9 mouse cellular contexts compared by ENCODE assay signal in the genomic region with DNA sequence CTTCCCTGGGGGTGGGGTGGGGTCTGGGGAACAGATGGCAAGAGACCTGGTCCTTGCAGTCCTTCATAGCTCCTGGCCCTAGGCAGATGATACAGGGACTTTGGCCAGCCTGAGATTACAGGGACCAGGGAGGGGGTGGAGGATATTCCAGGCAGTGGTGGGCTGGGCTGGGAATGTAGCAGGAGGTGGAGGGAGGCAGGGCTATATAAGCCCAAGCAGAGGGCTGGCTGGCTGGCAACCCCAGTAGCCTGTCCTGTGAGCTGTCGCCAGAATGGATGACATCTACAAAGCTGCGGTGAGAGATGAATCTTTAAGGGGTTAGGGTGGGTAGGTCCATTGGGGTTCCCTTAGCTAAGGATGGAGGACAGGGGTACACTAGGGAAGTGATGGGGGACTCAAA. TPM values are rescaled to one million over a fixed set of nuclear protein-coding genes. Genes with fewer than 3 reads are reported as not detected.
A peak's percentile ranks its signal among the peaks of the same experiment; 100 is the strongest.
DNase-seq lines count a peak whose midpoint lies in the region; ATAC-seq lines count a peak whose summit lies in the region.
"Had no signal": no experiment of that assay in that cellular context is flagged by ENCODE, and none has a peak within 500 bp of the region (broad histone marks: within the 10 kb centered on the region; RNA-seq: fewer than 3 reads in every experiment).

A gene (plus strand): TSS at position 229 of the 400 bp plus-strand sequence.

- peak within 1 kb of the TSS; percentile 95 for H3K9ac ChIP-seq in limb, embryonic 13.5 days

- peaks cover 51% of the 10 kb centered on the region for H3K36me3 ChIP-seq in heart, embryonic 10.5 days
- peaks cover 19% of the 10 kb centered on the region for H3K36me3 ChIP-seq in limb, embryonic 13.5 days

- H3K4me1 ChIP-seq in brown adipose tissue, adult 24 weeks (ENCODE audit: control insufficient read depth, insufficient read depth, insufficient read length, low read length) = peaks cover 9% of the 10 kb centered on the region; the same call in 1 of the 2 replicates
- H3K4me1 ChIP-seq in heart, embryonic 10.5 days = peaks cover 69% of the 10 kb centered on the region
- H3K4me1 ChIP-seq in limb, embryonic 13.5 days = peaks cover 34% of the 10 kb centered on the region

- no peaks in the 10 kb centered on the region for H3K9me3 ChIP-seq in heart, embryonic 10.5 days
- no peaks in the 10 kb centered on the region for H3K9me3 ChIP-seq in limb, embryonic 13.5 days

- H3K4me2 ChIP-seq in limb, embryonic 13.5 days (replicated peaks) = peak within 1 kb of the TSS; percentile 93

- peak; percentile 55 for DNase-seq in cerebellum, adult 9-11 months
- DNase-seq in cerebellum, postnatal 4 days (ENCODE audit: low spot score in 2 of 2) = no peak
- DNase-seq in heart, embryonic 10.5 days (ENCODE audit: low spot score) = no peak
- no peak for DNase-seq in Muller cell, postnatal 12 days (ENCODE audit: inconsistent ontology term)
- no peak for DNase-seq in cerebellum, adult 11-12 months

- WGBS in heart, embryonic 10.5 days = 34% methylated on average over 2 of the region's 2 CpGs
- whole genome bisulfite sequencing in limb, embryonic 13.5 days = 55% methylated on average over 2 of the region's 2 CpGs

- peak within 1 kb of the TSS; percentile 75 for H3K4me3 ChIP-seq in brown adipose tissue, adult 24 weeks (ENCODE audit: insufficient read depth, low read depth, low read length)
- peak within 1 kb of the TSS; percentile 73 for H3K4me3 ChIP-seq in heart, embryonic 10.5 days
- peak within 1 kb of the TSS; percentile 78 for H3K4me3 ChIP-seq in limb, embryonic 13.5 days

- H3K27me3 ChIP-seq in heart, embryonic 10.5 days (ENCODE audit: insufficient read depth, poor library complexity, severe bottlenecking) = no peaks in the 10 kb centered on the region
- H3K27me3 ChIP-seq in limb, embryonic 13.5 days = no peaks in the 10 kb centered on the region

- no peak for ATAC-seq in limb, embryonic 13.5 days (ENCODE audit: low FRiP score, low read depth)
- no peak for ATAC-seq in erythroid progenitor cell, adult 5-6 weeks (replicated peaks; ENCODE audit: low FRiP score, poor library complexity, severe bottlenecking)

- H3K27ac ChIP-seq in brown adipose tissue, adult 24 weeks (replicated peaks; ENCODE audit: low read depth, low read length) = peak within 1 kb of the TSS; percentile 81
- peak within 1 kb of the TSS; percentile 99 for H3K27ac ChIP-seq in heart, embryonic 10.5 days
- peak within 1 kb of the TSS; percentile 39; the same call in 1 of the 2 replicates for H3K27ac ChIP-seq in limb, embryonic 13.5 days

RNA-seq across cellular contexts. Expression of the gene that starts here (rescaled TPM):
- 17.2 and 24.4 TPM in 2 replicates for polyA plus RNA-seq in brown adipose tissue, adult 24 weeks (2012; ENCODE audit: insufficient read depth, insufficient read length, missing spikeins)
- polyA plus RNA-seq in heart, embryonic 10.5 days (2016; fragmentation: Nextera tagmentation; extraction: Ambion mirVana) = 1,899 and 2,942 TPM in 2 replicates
- 373 and 377 TPM in 2 replicates for polyA plus RNA-seq in limb, embryonic 13.5 days (2015; fragmentation: Nextera tagmentation; extraction: Ambion mirVana)
- total RNA-seq in erythroid progenitor cell, adult 5-6 weeks (2015; ENCODE audit: low replicate concordance) = not detected in 2 replicates
- total RNA-seq in erythroid progenitor cell, adult 5-6 weeks (2017; ENCODE audit: low replicate concordance) = not detected in 2 replicates
- total RNA-seq: hematopoietic stem cell, adult 5-6 weeks had no signal

Comparison
In these comparisons a context has a peak if more than half of its experiments do, and no peak if none do; other contexts are left out.
1. RNA of the gene that starts here (polyA plus RNA-seq): 1,899 to 2,942 TPM in heart, embryonic 10.5 days and 373 to 377 TPM in limb, embryonic 13.5 days; 17.2 to 24.4 TPM in brown adipose tissue, adult 24 weeks; every median in the first group is over 10 times any median in the second.
2. H3K27ac ChIP-seq: peak in every context shown above with its lines; median percentile 99 in heart, embryonic 10.5 days; 81 in brown adipose tissue, adult 24 weeks; 39 in limb, embryonic 13.5 days.
3. Peak in every context shown above with its lines, with median percentiles within 50 percentile points of each other: H3K4me3 ChIP-seq.